Mouse (Mus musculus): Measurements from ENCODE around the gene Spock1. TPM values are rescaled to one million over a fixed set of nuclear protein-coding genes. Genes with fewer than 3 reads are reported as not detected.

The Spock1 gene
- polyA plus RNA-seq, 1 experiment from 2014 or later = 3.3 TPM

DNA sequence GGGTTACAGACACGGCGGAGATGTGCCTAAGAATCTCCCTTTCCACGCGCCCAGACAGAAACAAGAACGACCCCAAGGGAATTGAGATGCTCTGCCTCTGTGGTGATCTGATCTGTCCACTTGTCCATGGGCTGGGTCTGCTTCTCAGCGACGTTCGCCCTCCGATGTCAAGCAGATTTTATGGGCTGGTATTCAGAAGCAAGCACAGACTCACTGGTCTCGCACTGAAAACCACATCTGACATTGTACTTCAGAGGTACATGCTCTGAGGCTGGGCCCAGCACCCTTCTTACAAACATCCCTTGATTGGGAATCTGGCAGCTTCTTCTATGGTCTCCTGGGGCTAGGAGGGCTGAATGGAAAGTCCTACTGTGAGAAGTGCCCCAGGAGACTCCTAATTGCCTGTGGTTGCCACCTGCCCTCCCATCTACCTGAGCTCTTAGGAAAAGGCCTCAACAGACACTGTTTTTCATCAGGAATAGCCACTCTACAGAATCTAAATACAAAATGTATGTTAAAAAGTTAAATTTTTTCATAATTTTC, 51.8 kb downstream of the Spock1 start:
- H3K4me1 ChIP-seq = no peaks in the 10 kb centered on the region
- no peak overlapping the region for H3K4me3 ChIP-seq
- no peak for ATAC-seq (ENCODE audit: insufficient number of reproducible peaks, low FRiP score, low TSS enrichment, low read depth)
- H3K9ac ChIP-seq = no peak overlapping the region
- H3K9me3 ChIP-seq = no peaks in the 10 kb centered on the region
- 72% methylated on average over 10 of the region's 10 CpGs for WGBS
- H3K4me2 ChIP-seq = no peak overlapping the region
- H3K36me3 ChIP-seq = no peaks in the 10 kb centered on the region
- H3K27ac ChIP-seq = no peak overlapping the region
- H3K27me3 ChIP-seq = 0 out of 2 replicates have a peak, but pooled peaks cover 3% of the 10 kb centered on the region

DNA sequence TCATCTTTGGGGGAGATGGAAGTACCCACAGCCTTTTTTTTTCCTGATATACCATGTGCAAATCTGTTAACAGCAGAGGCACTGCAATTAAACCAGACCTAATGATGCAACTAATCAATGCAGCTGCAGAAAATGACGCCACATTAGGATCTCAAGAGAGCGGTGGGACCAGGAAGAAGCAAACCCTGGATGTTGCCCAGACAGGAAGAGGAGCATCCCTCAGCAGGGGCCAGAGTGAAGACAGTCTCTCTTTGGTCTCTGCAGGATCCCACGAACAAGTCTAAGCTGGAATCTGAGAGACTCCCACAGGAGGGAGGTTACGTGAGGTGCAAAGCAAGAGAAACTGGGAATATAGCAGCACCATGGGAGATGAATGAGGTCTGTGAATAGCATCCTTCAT, 52.4 kb downstream of the Spock1 start:
- Histone ChIP-seq H3K27me3 (0 out of 2 replicates have a peak, but pooled peaks cover 3% of the 10 kb centered on the region), H3K4me2 (no peak overlapping the region), H3K27ac (no peak overlapping the region), H3K36me3 (no peaks in the 10 kb centered on the region), H3K4me3 (no peak overlapping the region), H3K9ac (no peak overlapping the region), H3K4me1 (no peaks in the 10 kb centered on the region), H3K9me3 (no peaks in the 10 kb centered on the region)
- 41% methylated on average over 4 of the region's 4 CpGs for WGBS
- ATAC-seq (ENCODE audit: insufficient number of reproducible peaks, low FRiP score, low TSS enrichment, low read depth) = no peak

DNA sequence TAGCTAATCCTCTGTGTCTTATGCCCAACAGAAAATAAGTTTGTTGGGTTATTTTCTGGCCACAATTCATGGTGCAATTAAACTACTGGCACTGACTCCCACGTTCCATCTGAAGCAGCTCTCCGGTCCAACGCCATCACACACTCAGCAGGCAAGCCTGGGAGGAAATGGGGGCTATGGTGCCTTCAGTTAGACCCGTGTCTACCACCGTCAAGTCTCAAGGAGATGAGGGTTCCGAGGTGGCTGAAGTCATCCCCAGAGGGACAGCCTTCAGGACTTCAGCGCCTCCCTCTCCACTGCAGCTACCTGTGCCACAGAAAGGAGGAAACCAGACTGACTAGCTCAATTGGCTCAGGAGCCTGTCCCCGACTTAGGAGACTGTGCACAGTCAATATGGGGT, 53.7 kb downstream of the Spock1 start:
- no peak overlapping the region for H3K4me3 ChIP-seq
- H3K4me2 ChIP-seq = no peak overlapping the region
- no peaks in the 10 kb centered on the region for H3K4me1 ChIP-seq
- no peak overlapping the region for H3K9ac ChIP-seq
- 67% methylated on average over 8 of the region's 8 CpGs for WGBS
- H3K36me3 ChIP-seq = no peaks in the 10 kb centered on the region
- H3K27me3 ChIP-seq = 0 out of 2 replicates have a peak, but pooled peaks cover 3% of the 10 kb centered on the region
- H3K9me3 ChIP-seq = no peaks in the 10 kb centered on the region
- ATAC-seq (ENCODE audit: insufficient number of reproducible peaks, low FRiP score, low TSS enrichment, low read depth) = no peak
- H3K27ac ChIP-seq = no peak overlapping the region

DNA sequence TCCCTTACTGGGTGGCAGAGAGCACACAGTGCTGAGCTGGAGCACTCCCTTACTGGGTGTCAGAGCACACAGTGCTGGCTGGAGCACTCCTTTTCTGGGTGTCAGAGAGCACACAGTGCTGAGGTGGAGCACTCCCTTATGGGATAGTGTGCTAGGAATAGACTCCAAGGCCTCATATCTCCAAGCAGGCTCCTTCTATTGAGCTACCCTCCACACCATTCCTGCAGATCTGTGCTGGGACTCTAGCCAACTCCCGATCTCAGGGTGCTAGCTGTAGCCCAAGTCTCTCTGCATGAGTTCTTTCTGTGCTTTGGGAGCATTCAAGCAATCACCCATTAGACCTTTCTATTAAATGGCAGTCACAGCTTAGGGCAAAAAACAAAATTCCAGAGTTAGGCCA, 54.5 kb downstream of the Spock1 start:
- H3K27ac ChIP-seq = no peak overlapping the region
- WGBS = 74% methylated on average over 1 of the region's 1 CpGs

DNA sequence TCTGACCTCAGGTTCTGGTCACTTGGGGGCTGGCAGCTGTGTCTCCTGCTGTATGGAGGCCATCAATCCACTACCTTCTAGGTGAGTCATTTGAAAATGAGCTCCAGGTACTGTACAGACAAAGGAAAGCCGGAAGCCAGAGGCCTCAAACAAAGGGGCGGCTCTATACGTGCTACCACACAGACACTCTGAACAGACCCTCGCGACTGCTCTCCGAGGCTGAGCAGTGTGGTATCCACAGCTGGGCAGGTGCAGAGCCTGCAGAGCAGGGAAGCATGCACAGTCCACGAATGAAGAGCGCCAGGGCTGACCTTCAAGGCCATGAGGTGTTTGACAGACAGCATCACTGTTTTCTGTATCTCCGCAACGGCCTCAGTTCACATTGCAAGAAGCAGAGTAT, 55.0 kb downstream of the Spock1 start:
- Histone ChIP-seq H3K36me3 (no peaks in the 10 kb centered on the region), H3K9ac (no peak overlapping the region), H3K4me1 (no peaks in the 10 kb centered on the region), H3K27me3 (0 out of 2 replicates have a peak, but pooled peaks cover 3% of the 10 kb centered on the region), H3K9me3 (no peaks in the 10 kb centered on the region), H3K27ac (no peak overlapping the region), H3K4me2 (no peak overlapping the region), H3K4me3 (no peak overlapping the region)
- WGBS = 73% methylated on average over 10 of the region's 10 CpGs
- ATAC-seq (ENCODE audit: insufficient number of reproducible peaks, low FRiP score, low TSS enrichment, low read depth) = no peak

More for the DNA sequence above, 54.5 kb downstream of the Spock1 start:
- no peaks in the 10 kb centered on the region for H3K36me3 ChIP-seq
- H3K4me3 ChIP-seq = no peak overlapping the region
- no peaks in the 10 kb centered on the region for H3K4me1 ChIP-seq
- no peaks in the 10 kb centered on the region for H3K9me3 ChIP-seq
- no peak overlapping the region for H3K4me2 ChIP-seq
- 0 out of 2 replicates have a peak, but pooled peaks cover 3% of the 10 kb centered on the region for H3K27me3 ChIP-seq
- ATAC-seq (ENCODE audit: insufficient number of reproducible peaks, low FRiP score, low TSS enrichment, low read depth) = no peak
- H3K9ac ChIP-seq = no peak overlapping the region

DNA sequence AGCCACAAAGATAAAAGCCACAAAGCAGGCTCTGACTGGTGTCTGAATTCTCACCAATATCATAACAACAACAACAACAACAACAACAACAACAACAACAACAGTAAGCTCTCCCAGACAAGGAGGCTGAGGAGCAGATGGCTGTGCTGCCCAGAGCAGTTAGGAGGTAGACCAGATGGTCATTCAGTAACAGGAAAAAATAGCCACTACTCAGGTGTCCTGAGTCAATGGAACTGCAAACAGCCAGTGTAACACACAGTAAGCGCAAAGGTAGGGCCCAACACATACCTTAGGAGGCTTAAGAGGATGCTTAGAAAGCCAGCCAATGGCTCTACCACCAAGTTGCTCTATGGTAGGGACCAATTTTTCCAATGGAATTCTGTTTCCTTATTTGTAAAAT, 59.2 kb downstream of the Spock1 start:
- Histone ChIP-seq H3K4me3 (no peak overlapping the region), H3K9ac (no peak overlapping the region), H3K27ac (no peak overlapping the region), H3K27me3 (no peaks in the 10 kb centered on the region), H3K4me2 (no peak overlapping the region), H3K36me3 (no peaks in the 10 kb centered on the region), H3K4me1 (no peaks in the 10 kb centered on the region; the same call in 1 of the 2 replicates), H3K9me3 (no peaks in the 10 kb centered on the region)
- no peak for ATAC-seq (ENCODE audit: insufficient number of reproducible peaks, low FRiP score, low TSS enrichment, low read depth)
- 90% methylated on average over 1 of the region's 1 CpGs for WGBS

DNA sequence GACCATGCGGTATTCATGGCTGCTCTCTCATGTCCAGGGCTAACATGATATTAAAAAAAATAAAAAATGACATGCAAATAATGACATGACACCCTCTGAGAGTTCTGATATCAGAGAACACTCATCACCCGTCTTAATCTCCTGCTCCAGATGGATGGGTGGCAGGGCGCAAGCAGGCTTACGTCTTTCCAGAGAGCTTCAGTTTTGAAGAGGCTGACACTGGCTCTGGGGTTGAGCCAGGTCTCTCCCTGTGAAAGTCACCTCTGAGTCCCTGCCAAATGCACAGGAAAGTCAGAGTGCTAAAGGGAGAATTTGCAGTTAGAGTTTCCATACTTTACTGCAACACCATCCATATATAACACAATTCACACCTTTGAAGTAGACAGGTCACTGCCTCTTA, 61.0 kb downstream of the Spock1 start:
- no peak overlapping the region for H3K27ac ChIP-seq

DNA sequence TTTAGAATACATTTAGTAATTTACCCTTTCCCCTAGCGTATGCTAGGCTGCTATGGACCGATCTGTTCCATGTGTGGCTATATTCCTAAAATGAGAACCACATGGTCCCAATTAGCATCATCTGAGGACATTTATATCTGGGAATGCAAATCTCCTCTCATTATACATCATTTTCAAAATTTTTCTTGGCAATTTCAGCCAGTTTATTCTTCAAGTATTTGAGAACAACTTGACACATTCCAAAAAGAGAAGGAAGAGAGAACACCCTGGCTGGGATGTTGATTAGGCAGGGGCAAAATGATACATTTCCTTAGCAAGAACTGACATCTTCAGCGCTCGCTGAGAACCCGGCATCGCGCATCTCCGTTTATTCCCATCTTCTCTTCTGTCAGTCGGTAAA, 61.7 kb downstream of the Spock1 start:
- Histone ChIP-seq H3K9ac (no peak overlapping the region), H3K4me2 (no peak overlapping the region), H3K27me3 (peaks cover 4% of the 10 kb centered on the region; the same call in 1 of the 2 replicates), H3K27ac (no peak overlapping the region), H3K36me3 (no peaks in the 10 kb centered on the region), H3K9me3 (no peaks in the 10 kb centered on the region), H3K4me3 (no peak overlapping the region), H3K4me1 (no peaks in the 10 kb centered on the region; the same call in 1 of the 2 replicates)
- no peak for ATAC-seq (ENCODE audit: insufficient number of reproducible peaks, low FRiP score, low TSS enrichment, low read depth)
- WGBS = 72% methylated on average over 9 of the region's 9 CpGs

More for the DNA sequence above, 61.0 kb downstream of the Spock1 start:
- Histone ChIP-seq H3K9ac (no peak overlapping the region), H3K4me2 (no peak overlapping the region), H3K36me3 (no peaks in the 10 kb centered on the region), H3K4me3 (no peak overlapping the region), H3K27me3 (peaks cover 3% of the 10 kb centered on the region; the same call in 1 of the 2 replicates), H3K4me1 (no peaks in the 10 kb centered on the region; the same call in 1 of the 2 replicates), H3K9me3 (no peaks in the 10 kb centered on the region)
- WGBS = 88% methylated on average over 4 of the region's 4 CpGs
- no peak for ATAC-seq (ENCODE audit: insufficient number of reproducible peaks, low FRiP score, low TSS enrichment, low read depth)

DNA sequence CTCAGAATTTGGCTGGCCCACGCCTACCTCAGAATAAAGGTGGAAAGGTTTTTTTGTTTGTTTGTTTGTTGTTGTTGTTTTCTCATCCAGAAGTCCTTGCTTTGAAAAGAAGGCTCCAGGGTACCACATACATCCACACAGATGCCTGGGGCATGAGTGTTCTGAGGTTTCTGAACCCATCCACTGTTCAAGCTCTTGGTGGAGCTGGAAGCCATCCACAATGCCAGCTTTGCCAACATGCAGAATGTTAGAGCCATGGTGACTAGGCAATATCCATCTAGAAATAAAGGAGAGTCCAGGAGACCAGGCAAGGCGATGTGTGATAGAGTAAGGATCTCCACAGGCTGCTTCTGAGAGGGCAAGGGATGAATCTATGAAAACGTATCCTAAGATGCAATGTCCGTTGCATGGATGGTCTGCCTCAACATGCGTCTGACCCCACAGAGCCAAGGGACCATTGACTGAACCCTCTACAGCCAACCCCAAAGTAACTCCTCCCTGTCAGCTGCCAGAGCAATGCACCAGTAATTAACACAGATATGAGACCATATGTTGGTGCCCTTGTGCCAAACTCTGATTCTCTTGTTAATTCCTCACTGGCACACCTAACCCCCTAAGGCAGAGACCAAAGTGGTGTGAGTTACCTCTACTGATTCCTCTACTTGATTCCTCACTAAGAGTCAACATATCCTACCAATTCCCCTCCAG, 66.8 kb downstream of the Spock1 start:
- ATAC-seq (ENCODE audit: insufficient number of reproducible peaks, low FRiP score, low TSS enrichment, low read depth) = no peak
- Histone ChIP-seq H3K4me1 (no peaks in the 10 kb centered on the region), H3K27me3 (peaks cover 4% of the 10 kb centered on the region; the same call in 1 of the 2 replicates), H3K36me3 (no peaks in the 10 kb centered on the region), H3K4me3 (no peak overlapping the region), H3K27ac (no peak overlapping the region), H3K4me2 (no peak overlapping the region), H3K9ac (no peak overlapping the region), H3K9me3 (no peaks in the 10 kb centered on the region)
- 89% methylated on average over 5 of the region's 5 CpGs for WGBS

DNA sequence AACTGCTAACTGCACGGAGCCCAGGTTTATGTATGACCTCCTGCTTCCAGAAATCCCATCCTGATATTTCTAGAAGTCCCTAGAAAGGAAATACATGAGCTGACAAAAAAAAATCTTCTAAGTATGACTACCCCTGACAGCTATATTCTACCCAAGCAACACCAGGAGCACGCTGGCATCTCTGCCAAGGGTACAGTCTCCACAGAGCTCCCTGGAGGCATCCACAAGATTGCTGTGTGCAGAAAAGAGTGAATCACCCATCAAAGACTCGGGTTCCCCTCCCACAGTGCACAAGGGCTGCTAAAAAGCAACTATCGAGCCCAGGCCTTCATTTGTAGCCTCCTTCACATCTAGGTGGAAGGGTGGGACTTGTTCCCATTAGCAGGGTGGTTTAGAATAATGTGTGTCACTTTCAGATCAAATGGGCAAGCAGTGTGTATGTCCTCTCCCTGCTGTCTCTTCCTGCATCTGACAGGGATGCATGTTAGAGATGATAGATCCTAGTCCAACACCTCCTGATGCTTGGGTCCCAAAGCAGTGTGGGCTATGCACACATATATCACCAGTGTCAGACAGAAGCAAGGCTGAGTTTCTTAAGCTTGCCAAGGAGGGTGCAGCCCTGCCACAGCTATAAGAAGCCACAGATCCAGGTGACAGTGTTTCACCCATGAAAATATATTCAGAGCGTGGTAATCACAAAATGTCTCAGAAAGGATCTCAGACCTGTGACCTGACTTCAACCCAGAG, 70.3 kb downstream of the Spock1 start:
- H3K27ac ChIP-seq = no peak overlapping the region
- H3K27me3 ChIP-seq = peaks cover 4% of the 10 kb centered on the region; the same call in 1 of the 2 replicates
- ATAC-seq (ENCODE audit: insufficient number of reproducible peaks, low FRiP score, low TSS enrichment, low read depth) = no peak
- no peaks in the 10 kb centered on the region for H3K4me1 ChIP-seq
- H3K9me3 ChIP-seq = 0 out of 2 replicates have a peak, but pooled peaks cover 3% of the 10 kb centered on the region
- H3K4me3 ChIP-seq = no peak overlapping the region
- WGBS = 71% methylated on average over 5 of the region's 5 CpGs
- H3K4me2 ChIP-seq = no peak overlapping the region
- H3K36me3 ChIP-seq = no peaks in the 10 kb centered on the region
- H3K9ac ChIP-seq = no peak overlapping the region

DNA sequence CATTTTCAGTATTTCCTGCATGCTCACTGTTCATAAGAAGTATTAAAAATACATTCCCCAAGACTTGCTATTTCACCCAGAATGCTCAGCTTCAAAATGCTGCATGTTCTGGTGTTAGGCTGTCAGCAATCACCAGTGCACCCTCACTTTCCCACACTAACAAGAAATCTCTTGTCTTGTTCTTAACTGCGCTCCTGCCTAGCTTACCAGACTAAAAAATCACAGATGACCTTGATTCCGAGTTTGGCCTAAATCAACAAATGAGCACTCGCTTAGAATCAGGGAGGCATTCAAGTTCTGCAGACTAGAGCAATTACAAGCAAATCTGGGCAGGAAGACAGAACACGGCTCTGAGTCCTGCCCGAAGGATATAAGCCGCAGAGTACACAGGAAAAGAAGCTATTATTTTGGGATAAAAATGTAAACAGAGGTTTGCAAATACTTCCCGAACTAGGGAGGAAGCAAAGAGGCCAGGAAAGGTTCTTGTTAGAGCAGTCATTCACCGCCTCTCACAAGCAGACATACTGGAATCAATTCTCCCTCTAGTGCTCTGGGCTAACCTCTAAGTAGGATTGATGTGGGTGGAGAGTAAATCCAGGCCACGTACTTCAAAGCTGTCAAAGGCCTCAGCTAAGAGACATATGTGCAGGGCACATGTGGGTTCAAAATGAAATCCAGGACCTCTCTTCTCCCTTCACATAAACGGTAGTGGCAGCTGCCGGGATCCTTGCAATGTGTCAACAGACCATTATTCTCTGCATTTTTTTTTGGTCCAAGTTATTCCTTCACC, 76.6 kb downstream of the Spock1 start:
- Histone ChIP-seq H3K36me3 (no peaks in the 10 kb centered on the region), H3K4me3 (no peak overlapping the region), H3K4me1 (peaks cover 12% of the 10 kb centered on the region; the same call in 1 of the 2 replicates), H3K9me3 (0 out of 2 replicates have a peak, but pooled peaks cover 3% of the 10 kb centered on the region), H3K4me2 (no peak overlapping the region), H3K27me3 (no peaks in the 10 kb centered on the region), H3K9ac (no peak overlapping the region), H3K27ac (no peak overlapping the region)
- ATAC-seq (ENCODE audit: insufficient number of reproducible peaks, low FRiP score, low TSS enrichment, low read depth) = no peak
- WGBS = 26% methylated on average over 11 of the region's 11 CpGs
